Mouse (Mus musculus) heart, embryonic 10.5 days (tissue): ENCODE measurements around the gene 4931428F04Rik. TPM values are rescaled to one million over a fixed set of nuclear protein-coding genes. Genes with fewer than 3 reads are reported as not detected.

Source experiments
- DNase-seq: peaks from one replicate; pipeline ENCODE4 v3.0.0-alpha.2; 2017; ENCODE audit warnings: low spot score
- H3K27ac ChIP-seq: fragments of 300-500 bp; sonication (generic); 2 replicates; pipeline ENCODE4 v1.5.1; 2016; ENCODE audit warnings: mild to moderate bottlenecking
- H3K27me3 ChIP-seq: fragments of 300-500 bp; sonication (generic); 2 replicates; pipeline ENCODE4 v1.6.1; 2016; ENCODE audit warnings: mild to moderate bottlenecking; ENCODE audit not compliant: poor library complexity, insufficient read depth, severe bottlenecking
- H3K36me3 ChIP-seq: fragments of 300-500 bp; sonication (generic); 2 replicates; pipeline ENCODE4 v1.6.1; 2016; ENCODE audit warnings: mild to moderate bottlenecking, moderate library complexity
- H3K4me1 ChIP-seq: fragments of 300-500 bp; sonication (generic); 2 replicates; pipeline ENCODE4 v1.6.1; 2016; ENCODE audit warnings: mild to moderate bottlenecking
- H3K4me3 ChIP-seq: fragments of 300-500 bp; sonication (generic); 2 replicates; pipeline ENCODE4 v1.5.1; 2016; ENCODE audit warnings: mild to moderate bottlenecking, moderate library complexity
- H3K9me3 ChIP-seq: fragments of 300-500 bp; sonication (generic); 2 replicates; pipeline ENCODE4 v1.6.1; 2016; ENCODE audit warnings: mild to moderate bottlenecking, moderate library complexity
- WGBS: fragments of 180-500 bp; shearing (Covaris S2); methylation state at CpG from one replicate; pipeline ENCODE4 v1.1.7; 2016; 5-methylcytosine and 5-hydroxymethylcytosine counted together
- polyA plus RNA-seq: library from polyadenylated mRNA; unstranded; fragments of >200 nt; fragmentation: Nextera tagmentation; extraction: Ambion mirVana; gene quantifications from 2 replicates; pipeline ENCODE4 v1.2.1, GENCODE M21; 2016

The 4931428F04Rik gene
- polyA plus RNA-seq, 1 experiment from 2014 or later: 8.6 TPM

DNA sequence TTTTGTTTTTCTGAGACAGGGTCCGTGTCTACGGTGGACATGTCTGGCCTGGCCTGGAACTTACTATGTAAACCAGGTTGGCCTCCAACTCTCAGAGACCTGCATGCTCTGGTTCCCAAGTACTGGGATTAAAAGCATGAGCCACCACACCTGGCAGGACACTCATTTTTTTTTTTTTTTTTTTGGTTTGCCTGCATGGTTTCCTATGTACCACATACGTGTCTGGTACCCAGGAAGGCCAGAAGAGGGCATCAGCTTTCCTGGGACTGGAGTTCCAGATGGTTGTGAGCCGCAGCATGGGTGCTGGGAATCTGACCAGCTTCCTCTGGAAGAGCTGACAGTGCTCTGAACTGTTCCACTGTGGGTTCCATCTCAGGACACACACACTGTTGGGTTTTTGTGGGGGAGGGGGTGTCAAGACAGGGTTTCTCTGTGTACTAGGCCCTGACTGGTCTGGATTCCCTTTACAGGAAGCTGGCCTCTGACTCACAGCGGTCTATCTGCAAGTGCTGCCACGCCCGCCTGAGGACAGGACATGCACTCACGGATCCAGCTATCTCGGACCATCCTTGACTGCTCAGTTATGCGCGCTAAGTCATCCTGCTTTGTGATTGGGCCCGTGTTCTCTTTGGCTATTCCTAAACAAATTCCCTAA is 28.2 kb downstream of the 4931428F04Rik start:
- Histone ChIP-seq H3K27ac (no peak overlapping the region), H3K4me3 (no peak overlapping the region), H3K27me3 (peaks cover 99% of the 10 kb centered on the region), H3K36me3 (no peaks in the 10 kb centered on the region), H3K9me3 (no peaks in the 10 kb centered on the region; the same call in 1 of the 2 replicates), H3K4me1 (peaks cover 29% of the 10 kb centered on the region)
- 78% methylated on average over 12 of the region's 12 CpGs for WGBS
- DNase-seq: no peak

DNA sequence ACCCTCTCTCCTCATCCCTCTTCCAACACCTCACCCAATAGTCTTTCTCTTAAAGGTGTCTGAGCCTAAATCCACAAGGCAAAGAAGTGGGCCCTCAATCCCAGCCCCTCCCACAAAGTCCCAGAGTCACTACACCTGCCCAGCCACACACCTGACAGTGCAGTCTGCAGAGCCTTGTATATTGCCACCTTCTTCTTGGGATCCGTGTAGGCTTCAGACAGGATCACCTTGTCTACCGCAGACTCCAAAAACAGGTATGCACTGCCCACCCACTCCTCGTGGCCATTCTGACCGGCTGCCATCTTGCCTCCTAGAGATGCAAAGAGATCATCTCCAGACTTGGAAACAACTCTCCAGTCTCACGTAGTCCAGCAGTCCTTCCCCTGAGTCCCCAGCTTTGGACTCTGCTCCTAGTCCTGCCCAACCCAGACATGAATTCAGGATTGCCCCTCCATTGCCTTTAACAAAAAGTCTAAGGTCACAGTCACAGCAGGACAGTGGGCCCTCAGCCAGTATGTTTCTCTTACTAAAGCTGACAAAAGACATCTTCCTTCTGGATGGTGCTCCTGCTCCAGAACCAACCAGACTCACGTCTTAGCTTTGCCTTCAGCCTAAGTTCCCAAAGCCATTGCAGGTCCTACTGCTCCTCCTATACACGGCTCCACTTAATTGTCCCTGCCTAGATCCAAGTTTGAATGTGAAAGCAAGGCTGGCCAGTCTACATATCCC is 29.1 kb downstream of the 4931428F04Rik start:
- H3K4me1 ChIP-seq: peaks cover 32% of the 10 kb centered on the region
- 64% methylated on average over 7 of the region's 7 CpGs for WGBS
- no peak overlapping the region for H3K4me3 ChIP-seq
- H3K27me3 ChIP-seq: peaks cover 99% of the 10 kb centered on the region
- H3K36me3 ChIP-seq: no peaks in the 10 kb centered on the region
- no peak for DNase-seq
- no peak overlapping the region for H3K27ac ChIP-seq
- no peaks in the 10 kb centered on the region for H3K9me3 ChIP-seq

DNA sequence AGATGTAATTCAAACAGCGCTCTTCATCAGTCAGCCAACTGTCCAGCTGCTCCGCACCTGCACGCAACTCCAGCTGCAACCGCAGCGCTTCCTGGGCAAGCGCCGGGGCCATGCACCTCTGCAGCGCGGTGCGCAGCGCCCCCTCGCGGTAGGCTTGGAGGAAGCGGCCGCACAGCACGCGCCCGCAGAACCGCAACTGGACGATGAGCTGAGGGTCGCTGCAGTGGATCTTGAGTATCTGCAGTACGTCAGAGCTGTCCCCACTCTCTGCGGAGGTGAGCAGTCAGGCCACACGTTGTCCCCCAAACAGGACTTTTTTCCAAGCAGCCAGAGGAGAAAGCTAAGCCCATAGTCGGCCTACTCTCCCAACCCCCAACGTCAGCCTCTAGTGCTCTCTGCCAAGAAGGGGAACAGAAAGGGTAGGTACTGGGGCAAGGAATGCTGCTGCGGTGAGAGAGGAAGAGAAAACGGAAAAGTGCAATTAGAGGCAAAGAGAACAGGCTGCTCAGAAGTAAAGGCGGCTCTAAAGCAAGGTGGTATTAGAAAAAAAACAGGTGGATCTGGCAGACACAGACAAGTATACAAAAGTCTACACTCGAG is 29.8 kb downstream of the 4931428F04Rik start:
- Histone ChIP-seq H3K36me3 (no peaks in the 10 kb centered on the region), H3K27ac (no peak overlapping the region), H3K4me3 (peak overlapping the region; percentile 62), H3K4me1 (peaks cover 33% of the 10 kb centered on the region), H3K9me3 (no peaks in the 10 kb centered on the region), H3K27me3 (peaks cover 99% of the 10 kb centered on the region)
- 5% methylated on average over 30 of the region's 30 CpGs for WGBS
- DNase-seq: peak; percentile 90

DNA sequence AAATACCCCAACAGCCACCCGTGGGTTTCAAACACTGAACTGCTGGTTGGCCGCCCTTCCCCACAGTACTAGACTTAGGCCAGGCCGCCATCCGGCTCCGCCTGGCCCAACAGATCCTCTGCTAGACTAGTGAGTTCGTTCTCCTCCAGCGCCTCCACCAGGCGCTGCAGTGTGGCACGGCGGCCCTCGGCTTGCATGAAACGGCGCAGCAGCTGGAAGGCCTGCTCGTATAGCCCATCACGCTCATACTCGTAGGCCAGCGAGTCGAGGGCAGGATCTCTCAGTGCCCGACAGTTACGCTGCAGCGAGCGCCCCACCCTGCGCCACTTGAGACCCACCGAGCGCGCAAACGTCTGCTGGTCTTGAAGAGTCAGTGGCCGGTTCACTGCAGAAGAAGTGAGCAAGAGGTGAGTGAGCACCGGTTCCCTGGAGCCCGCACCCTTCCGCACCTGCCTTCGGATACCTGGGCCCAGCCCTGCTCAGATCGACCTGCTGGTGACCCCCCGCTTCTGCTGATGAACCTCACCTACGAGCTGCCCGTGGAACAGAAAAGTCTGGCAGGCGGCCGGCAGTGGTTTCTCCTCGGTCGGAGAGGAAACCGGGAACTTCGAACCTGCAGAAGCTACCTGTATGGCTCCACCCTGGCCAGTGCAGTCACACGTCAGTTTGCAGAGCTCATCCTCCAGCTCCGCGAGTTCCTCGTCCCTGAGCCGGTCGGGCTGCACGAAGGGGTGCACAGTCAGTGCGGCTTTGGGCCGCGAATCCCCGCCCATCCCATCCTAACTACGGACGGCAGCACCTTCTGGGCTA is 30.5 kb downstream of the 4931428F04Rik start:
- Histone ChIP-seq H3K36me3 (no peaks in the 10 kb centered on the region), H3K27me3 (peaks cover 95% of the 10 kb centered on the region), H3K9me3 (no peaks in the 10 kb centered on the region), H3K4me1 (peaks cover 38% of the 10 kb centered on the region), H3K4me3 (peak overlapping the region; percentile 62), H3K27ac (peak overlapping the region; percentile 19; the same call in 1 of the 2 replicates)
- no peak for DNase-seq
- 2% methylated on average over 55 of the region's 55 CpGs for WGBS

DNA sequence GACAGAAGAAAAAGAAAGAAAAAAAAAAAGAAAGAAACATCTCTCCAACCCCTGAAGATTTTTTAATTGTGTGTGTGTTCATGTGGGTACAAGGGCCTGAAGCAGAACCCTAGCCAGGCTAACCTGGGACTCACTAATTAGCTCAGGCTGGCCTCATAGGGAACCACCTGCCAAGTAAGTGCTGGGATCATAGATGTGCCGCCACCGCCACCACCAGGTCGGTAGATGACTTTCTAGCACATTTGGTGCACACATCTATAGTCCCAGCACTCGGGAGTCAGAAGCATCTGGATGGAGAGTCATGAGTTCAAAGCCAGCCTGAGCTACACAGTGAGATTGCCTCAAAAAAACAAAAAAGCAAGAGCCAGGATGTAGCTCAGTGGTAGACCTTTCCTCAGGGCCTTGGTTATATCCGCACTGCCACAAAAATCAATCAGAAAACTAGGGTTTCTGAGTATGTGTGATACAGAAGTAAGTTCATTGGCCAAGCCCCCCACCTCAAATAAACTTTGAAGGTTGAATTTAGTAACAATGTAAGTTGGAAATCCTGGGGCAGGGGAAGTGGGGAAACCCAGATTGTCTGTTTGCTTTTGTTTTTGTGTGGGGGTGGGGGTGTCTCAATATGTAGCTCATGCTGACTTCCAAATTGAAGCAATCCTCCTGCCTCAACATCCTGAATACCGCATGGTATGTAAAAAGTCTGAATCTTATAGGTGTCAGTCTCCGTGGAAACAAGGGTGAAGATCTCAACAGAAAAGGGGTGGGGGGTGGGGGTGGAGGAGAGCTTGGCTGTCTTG is 32.1 kb downstream of the 4931428F04Rik start:
- Histone ChIP-seq H3K4me1 (peaks cover 50% of the 10 kb centered on the region), H3K27ac (no peak overlapping the region), H3K36me3 (peaks cover 9% of the 10 kb centered on the region; the same call in 1 of the 2 replicates), H3K27me3 (peaks cover 80% of the 10 kb centered on the region), H3K4me3 (no peak overlapping the region), H3K9me3 (no peaks in the 10 kb centered on the region)
- WGBS: 56% methylated on average over 7 of the region's 7 CpGs
- DNase-seq: no peak

DNA sequence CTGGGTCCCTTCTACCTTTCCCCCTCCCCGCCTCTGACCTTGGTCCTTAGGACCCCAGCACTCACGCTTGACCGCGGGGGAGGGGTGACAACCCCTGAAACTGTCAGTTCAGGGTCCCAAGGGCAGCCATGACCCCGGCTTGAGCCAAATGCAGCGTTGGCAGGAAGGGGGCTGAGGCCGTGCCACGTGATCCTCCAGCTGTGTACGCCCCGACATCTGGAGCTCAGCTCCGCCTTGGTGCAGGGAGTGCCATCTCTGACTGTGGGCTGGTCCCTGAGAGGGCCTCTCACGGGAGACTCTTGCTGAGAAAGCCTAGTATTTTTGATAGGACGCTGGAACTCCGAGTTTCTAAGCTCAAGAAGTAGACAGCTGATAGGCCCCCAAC is 34.7 kb downstream of the 4931428F04Rik start, which contains the start of gene B3gnt9:
B3gnt9 (minus strand) TSS at position 188 of the 385 bp plus-strand sequence.
- Histone ChIP-seq H3K36me3 (peaks cover 33% of the 10 kb centered on the region), H3K4me3 (peak within 1 kb of the TSS; percentile 78), H3K9me3 (no peaks in the 10 kb centered on the region), H3K27me3 (peaks cover 54% of the 10 kb centered on the region), H3K4me1 (peaks cover 49% of the 10 kb centered on the region), H3K27ac (peak within 1 kb of the TSS; percentile 89)
- 2% methylated on average over 14 of the region's 14 CpGs for WGBS
- peak; percentile 90 for DNase-seq

DNA sequence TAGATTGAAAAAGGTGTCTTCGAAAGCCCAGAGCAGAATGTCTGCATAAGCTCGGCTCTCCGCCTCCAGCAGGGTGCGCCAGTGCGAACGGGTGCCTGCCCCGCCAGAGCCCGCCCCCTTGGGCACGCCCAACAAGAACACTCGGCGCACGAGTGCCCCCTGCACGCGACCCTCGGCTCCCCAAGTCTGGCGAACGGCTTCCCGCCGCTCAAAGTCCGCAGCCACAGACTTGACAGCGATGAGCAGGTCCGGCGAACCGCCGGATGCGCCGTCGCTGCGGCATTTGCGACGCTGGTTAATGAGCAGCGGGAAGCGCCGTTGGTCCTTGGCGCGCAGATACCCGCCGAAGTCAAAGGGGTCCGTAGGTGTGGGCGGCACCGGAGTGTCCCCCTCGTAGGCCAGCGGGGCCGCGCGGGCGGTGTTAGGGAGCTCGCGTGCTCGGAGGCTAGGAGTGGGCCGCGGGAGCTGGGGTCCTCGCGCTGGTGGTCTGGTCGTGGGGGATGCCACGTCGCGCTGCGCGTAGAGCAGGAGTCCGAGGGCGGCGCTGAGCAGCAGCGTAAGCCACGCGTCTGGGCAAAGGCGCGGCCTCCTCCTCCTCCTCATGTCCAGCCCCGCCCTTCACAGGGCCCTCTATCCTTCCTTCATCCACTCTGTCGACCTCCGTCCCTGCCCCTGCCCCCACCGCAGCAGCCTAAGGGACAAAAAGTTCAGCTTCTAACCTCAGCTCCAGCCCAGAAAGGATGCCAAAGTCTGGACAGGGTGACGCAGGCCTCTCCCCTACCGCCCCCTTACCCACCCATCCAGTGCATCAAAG is 35.3 kb downstream of the 4931428F04Rik start:
- Histone ChIP-seq H3K27me3 (peaks cover 48% of the 10 kb centered on the region), H3K4me1 (peaks cover 43% of the 10 kb centered on the region), H3K36me3 (peaks cover 39% of the 10 kb centered on the region), H3K27ac (peak overlapping the region; percentile 89), H3K4me3 (peak overlapping the region; percentile 78), H3K9me3 (no peaks in the 10 kb centered on the region)
- DNase-seq: peak; percentile 92
- under 1% methylated on average over 74 of the region's 74 CpGs for WGBS

DNA sequence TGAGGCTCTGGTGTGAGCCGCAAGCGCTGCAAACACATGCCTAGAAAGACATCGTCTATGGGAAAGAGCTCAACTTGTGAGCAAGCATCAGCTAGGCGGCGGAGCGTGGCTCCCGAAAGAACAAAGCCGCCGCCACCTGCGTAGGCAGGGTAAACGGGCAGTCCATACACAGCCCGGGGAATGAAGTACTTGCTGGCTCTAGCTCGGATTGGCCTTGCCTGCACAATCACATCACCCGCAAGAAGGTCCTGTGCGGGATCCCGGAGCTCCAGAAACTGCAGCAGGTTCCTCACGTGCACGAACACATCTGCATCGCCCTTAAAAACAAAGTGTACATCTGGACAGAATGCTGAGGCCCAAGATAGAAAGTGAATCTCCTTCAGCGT is 35.9 kb downstream of the 4931428F04Rik start:
- no peaks in the 10 kb centered on the region for H3K9me3 ChIP-seq
- peaks cover 37% of the 10 kb centered on the region for H3K4me1 ChIP-seq
- H3K27me3 ChIP-seq: peaks cover 42% of the 10 kb centered on the region
- no peak for DNase-seq
- 47% methylated on average over 20 of the region's 20 CpGs for WGBS
- H3K27ac ChIP-seq: peak overlapping the region; percentile 89
- peak overlapping the region; percentile 78 for H3K4me3 ChIP-seq
- H3K36me3 ChIP-seq: peaks cover 45% of the 10 kb centered on the region

DNA sequence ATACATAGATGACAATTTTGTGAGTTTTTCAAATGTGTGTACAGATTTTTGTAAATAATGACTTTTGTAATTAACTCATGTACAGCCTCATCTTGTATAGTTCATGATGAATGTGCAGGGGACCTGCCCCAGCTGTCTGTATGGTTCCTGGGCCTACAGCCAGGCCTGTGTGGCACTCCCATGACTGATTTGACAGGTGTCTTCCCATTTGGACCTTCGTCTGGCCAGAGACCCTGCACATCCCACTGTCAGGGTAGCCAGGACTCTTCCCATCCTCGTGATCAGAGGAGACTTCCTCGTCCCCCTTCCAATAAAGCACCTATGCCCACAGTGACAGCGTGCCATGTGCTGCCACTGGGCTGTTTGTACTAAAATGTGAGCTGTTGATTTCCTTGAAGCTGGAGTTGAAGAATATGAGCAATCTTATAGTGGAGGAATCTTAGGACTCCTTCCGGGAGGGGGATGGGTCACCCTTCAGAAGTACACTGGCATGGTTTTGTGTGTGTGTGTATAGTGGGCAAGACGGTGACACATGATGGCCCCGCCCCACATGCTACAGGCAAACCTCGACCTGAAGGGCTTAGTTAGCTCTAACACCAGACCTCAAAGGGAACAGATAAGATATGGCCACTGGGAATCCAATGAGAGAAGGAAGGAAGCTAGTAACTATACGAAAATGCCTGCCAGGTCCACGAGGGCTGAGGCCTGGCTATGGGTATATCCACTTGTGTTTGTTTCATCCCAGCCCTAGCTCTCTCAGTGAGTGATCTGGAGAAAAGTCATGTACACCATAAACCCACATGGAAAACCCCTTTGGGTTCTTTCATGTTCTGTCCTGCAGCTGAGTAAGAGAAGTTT is 36.8 kb downstream of the 4931428F04Rik start:
- H3K27ac ChIP-seq: no peak overlapping the region
- peaks cover 34% of the 10 kb centered on the region for H3K27me3 ChIP-seq
- H3K4me1 ChIP-seq: peaks cover 31% of the 10 kb centered on the region
- 63% methylated on average over 10 of the region's 10 CpGs for WGBS
- peaks cover 53% of the 10 kb centered on the region for H3K36me3 ChIP-seq
- no peaks in the 10 kb centered on the region for H3K9me3 ChIP-seq
- H3K4me3 ChIP-seq: no peak overlapping the region
- DNase-seq: no peak

DNA sequence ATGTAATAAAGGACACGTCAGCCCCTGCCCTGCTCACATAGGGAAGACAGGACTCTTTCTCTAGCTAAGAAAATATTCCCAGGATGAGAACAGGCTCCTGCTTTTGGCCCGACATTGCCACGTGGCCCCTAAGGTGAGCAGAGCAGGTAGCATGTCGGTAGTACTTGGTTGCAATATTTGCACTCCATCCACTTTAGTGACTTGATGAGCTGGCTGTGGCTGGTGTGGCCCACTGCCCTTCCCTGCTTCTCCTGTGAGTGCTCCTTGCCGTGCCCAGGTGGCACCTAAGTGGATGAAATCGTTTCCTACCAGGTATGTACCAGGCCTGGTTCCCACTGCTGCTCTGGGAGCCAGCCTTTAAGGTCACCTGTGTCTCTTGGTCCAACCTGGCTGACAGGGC is 37.7 kb downstream of the 4931428F04Rik start:
- Histone ChIP-seq H3K4me3 (no peak overlapping the region), H3K4me1 (peaks cover 31% of the 10 kb centered on the region), H3K9me3 (no peaks in the 10 kb centered on the region), H3K27ac (no peak overlapping the region), H3K36me3 (peaks cover 63% of the 10 kb centered on the region), H3K27me3 (peaks cover 24% of the 10 kb centered on the region)
- 90% methylated on average over 6 of the region's 6 CpGs for WGBS
- no peak for DNase-seq

DNA sequence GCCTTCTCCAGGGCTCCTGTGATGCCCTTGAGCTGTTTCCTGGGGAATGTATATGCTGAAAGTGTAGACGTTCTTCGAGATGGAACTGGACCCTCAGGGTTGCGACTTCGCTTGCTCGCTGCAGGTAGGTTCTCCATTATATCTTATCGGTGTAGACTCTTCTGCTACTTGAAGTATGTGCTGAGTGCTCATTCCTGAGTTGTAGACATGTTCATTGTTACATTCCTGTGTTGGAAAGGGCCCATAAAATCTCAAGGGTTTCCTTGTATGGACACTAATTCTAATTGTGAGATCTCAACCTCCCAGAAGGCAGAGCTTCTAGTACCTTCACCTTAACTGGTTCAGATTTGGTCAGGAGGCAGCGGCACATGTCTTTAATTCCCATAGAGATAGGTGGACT is 48.6 kb downstream of the 4931428F04Rik start:
- no peaks in the 10 kb centered on the region for H3K9me3 ChIP-seq
- no peaks in the 10 kb centered on the region for H3K27me3 ChIP-seq
- no peak for DNase-seq
- no peak overlapping the region; the same call in 1 of the 2 replicates for H3K27ac ChIP-seq
- no peaks in the 10 kb centered on the region for H3K4me1 ChIP-seq
- no peak overlapping the region for H3K4me3 ChIP-seq
- peaks cover 49% of the 10 kb centered on the region for H3K36me3 ChIP-seq
- WGBS: 90% methylated on average over 7 of the region's 7 CpGs
